20 mouse cellular contexts compared by ENCODE assay signal in genomic region chr6:24018320-24018719, GRCm38 (mm10). TPM values are rescaled to one million over a fixed set of nuclear protein-coding genes. Genes with fewer than 3 reads are reported as not detected.
"Had no signal": no experiment of that assay in that cellular context is flagged by ENCODE, and none has a peak within 500 bp of the region (broad histone marks: within the 10 kb centered on the region; RNA-seq: fewer than 3 reads in every experiment).

No protein-coding gene starts in this region.

- H3K36me3 ChIP-seq: limb, embryonic 12.5 days; liver, embryonic 13.5 days; midbrain, embryonic 13.5 days had no signal

- H3K9me3 ChIP-seq: limb, embryonic 12.5 days; liver, embryonic 13.5 days had no signal

- DNase-seq: kidney, postnatal 10 days; kidney, postnatal 4 days; liver; liver, embryonic 13.5 days; liver, postnatal 0 days; retina, postnatal 1 day; right cerebral cortex, postnatal 4 days; spleen, adult 18-20 months; thymus, postnatal 36 days had no signal

- H3K4me2 ChIP-seq: limb, embryonic 12.5 days; liver, embryonic 13.5 days; midbrain, embryonic 13.5 days had no signal

- H3K4me1 ChIP-seq: limb, embryonic 12.5 days; liver, embryonic 13.5 days; midbrain, embryonic 13.5 days had no signal

- H3K4me3 ChIP-seq: layer of hippocampus, adult 2 months; limb, embryonic 12.5 days; liver, embryonic 13.5 days; midbrain, embryonic 13.5 days had no signal

- H3K9ac ChIP-seq: limb, embryonic 12.5 days; liver, embryonic 13.5 days; liver, postnatal 0 days; midbrain, embryonic 13.5 days had no signal

- ATAC-seq: liver, postnatal 0 days; midbrain, embryonic 13.5 days had no signal

- H3K27me3 ChIP-seq: limb, embryonic 12.5 days; liver, embryonic 13.5 days; midbrain, embryonic 13.5 days had no signal

- H3K27ac ChIP-seq: layer of hippocampus, adult 2 months; limb, embryonic 12.5 days; liver, embryonic 13.5 days; midbrain, embryonic 13.5 days had no signal

RNA-seq across cellular contexts. Expression of gene Tas2r118, which starts 48.5 kb away (rescaled TPM):
- total RNA-seq: layer of hippocampus, adult 2 months; layer of hippocampus, postnatal 10 days; left cerebral cortex, postnatal 36 days; midbrain, postnatal 0 days had no signal
- polyA plus RNA-seq: kidney, embryonic 14.5 days; limb, embryonic 12.5 days; liver, embryonic 13.5 days; liver, postnatal 0 days; lung, embryonic 16.5 days; midbrain, embryonic 13.5 days; midbrain, postnatal 0 days; neural tube, embryonic 14.5 days; stomach, embryonic 14.5 days; thymus, postnatal 0 days had no signal
